Mouse (Mus musculus): Measurements from ENCODE around the gene Pacrg. TPM values are rescaled to one million over a fixed set of nuclear protein-coding genes. Genes with fewer than 3 reads are reported as not detected.

Gene Pacrg
- polyA plus RNA-seq, 1 experiment from 2014 or later, result 22.5 TPM

DNA sequence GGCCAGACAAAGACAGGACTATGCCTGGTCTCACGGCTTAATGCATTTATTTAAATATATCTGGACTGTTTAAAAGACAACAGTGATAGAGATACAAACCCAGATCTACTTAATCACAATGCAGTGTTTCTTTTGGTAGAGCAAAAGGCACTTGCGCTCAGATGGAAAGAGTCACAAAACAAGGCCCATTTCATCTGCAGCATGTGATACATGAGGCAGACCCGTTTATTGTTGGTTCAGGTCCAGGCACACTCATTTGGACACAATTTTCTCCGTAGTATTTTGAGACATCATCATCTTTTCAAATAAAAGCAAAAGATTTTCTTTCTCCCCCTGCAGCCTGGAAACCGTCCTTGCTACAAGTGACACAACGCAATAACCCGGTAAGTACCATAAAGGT lies 384.1 kb downstream of the Pacrg start:
- WGBS, result 84% methylated on average over 7 of the region's 7 CpGs
- Histone ChIP-seq H3K27ac (ENCODE audit: low read length) (no peak overlapping the region), H3K9ac (ENCODE audit: low read depth, low read length) (no peak overlapping the region)

DNA sequence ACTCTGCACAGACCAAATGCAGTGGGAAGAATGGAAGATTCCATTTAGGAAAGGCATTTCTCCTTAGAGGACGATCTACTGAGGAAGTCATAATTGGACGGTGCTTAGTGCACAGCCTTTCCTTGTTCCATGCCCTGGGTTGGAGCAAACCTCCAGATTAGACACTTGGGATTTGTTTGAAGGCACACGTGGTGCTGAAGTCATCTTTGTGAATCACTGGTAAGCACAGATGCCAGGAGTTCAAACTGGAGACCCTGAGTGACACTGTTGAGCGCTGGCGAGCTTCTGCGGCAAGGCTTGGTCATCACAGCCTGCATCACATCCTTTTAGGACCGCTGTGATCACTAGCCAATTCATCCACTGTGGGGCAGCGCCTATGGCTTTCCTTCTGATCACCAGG lies 385.7 kb downstream of the Pacrg start:
- ATAC-seq, result no peak

More for the DNA sequence above, 384.1 kb downstream of the Pacrg start:
- Histone ChIP-seq H3K4me2 (ENCODE audit: low read length) (no peak overlapping the region), H3K4me1 (ENCODE audit: control insufficient read depth, insufficient read depth, low read length) (no peaks in the 10 kb centered on the region; the same call in 1 of the 2 replicates), H3K27me3 (ENCODE audit: control insufficient read depth, insufficient read depth, low read depth, low read length) (no peaks in the 10 kb centered on the region), H3K9me3 (replicated peaks; ENCODE audit: control insufficient read depth, low read length, poor library complexity, severe bottlenecking) (no peaks in the 10 kb centered on the region), H3K4me3 (ENCODE audit: low read depth, low read length) (no peak overlapping the region), H3K36me3 (ENCODE audit: control insufficient read depth, insufficient read depth, low read length) (no peaks in the 10 kb centered on the region)
- ATAC-seq, result no peak

DNA sequence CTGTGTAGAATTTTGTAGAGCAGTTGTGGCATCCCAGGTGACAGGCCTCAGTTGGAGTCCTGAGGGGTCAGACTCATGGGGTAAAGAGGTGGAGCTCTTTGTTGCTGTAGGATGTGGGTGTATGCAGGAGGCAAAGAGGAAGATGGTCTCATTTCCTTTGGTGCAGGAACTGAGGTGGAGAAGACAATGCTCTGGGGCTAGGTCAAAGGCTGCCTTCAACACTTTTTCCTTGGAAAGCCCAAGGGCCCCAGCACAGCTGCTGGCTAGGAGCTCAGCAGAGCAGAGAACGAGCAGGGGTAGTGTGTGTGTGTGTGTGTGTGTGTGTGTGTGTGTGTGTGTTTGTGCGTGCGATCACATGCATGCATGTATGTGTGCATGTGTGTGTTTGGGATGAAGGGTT lies 387.3 kb downstream of the Pacrg start:
- Histone ChIP-seq H3K36me3 (ENCODE audit: control insufficient read depth, insufficient read depth, low read length) (no peaks in the 10 kb centered on the region), H3K4me2 (ENCODE audit: low read length) (no peak overlapping the region), H3K4me1 (ENCODE audit: control insufficient read depth, insufficient read depth, low read length) (no peaks in the 10 kb centered on the region; the same call in 1 of the 2 replicates), H3K9ac (ENCODE audit: low read depth, low read length) (no peak overlapping the region), H3K27ac (ENCODE audit: low read length) (no peak overlapping the region), H3K9me3 (replicated peaks; ENCODE audit: control insufficient read depth, low read length, poor library complexity, severe bottlenecking) (no peaks in the 10 kb centered on the region), H3K4me3 (ENCODE audit: low read depth, low read length) (no peak overlapping the region), H3K27me3 (ENCODE audit: control insufficient read depth, insufficient read depth, low read depth, low read length) (no peaks in the 10 kb centered on the region)
- no peak for ATAC-seq
- WGBS, result 74% methylated on average over 3 of the region's 3 CpGs

More for the DNA sequence above, 385.7 kb downstream of the Pacrg start:
- 90% methylated on average over 8 of the region's 8 CpGs for WGBS
- no peaks in the 10 kb centered on the region for H3K27me3 ChIP-seq (ENCODE audit: control insufficient read depth, insufficient read depth, low read depth, low read length)
- H3K4me3 ChIP-seq (ENCODE audit: low read depth, low read length), result no peak overlapping the region
- H3K36me3 ChIP-seq (ENCODE audit: control insufficient read depth, insufficient read depth, low read length), result no peaks in the 10 kb centered on the region
- no peaks in the 10 kb centered on the region; the same call in 1 of the 2 replicates for H3K4me1 ChIP-seq (ENCODE audit: control insufficient read depth, insufficient read depth, low read length)
- H3K27ac ChIP-seq (ENCODE audit: low read length), result no peak overlapping the region
- H3K9ac ChIP-seq (ENCODE audit: low read depth, low read length), result no peak overlapping the region
- H3K4me2 ChIP-seq (ENCODE audit: low read length), result no peak overlapping the region
- no peaks in the 10 kb centered on the region for H3K9me3 ChIP-seq (replicated peaks; ENCODE audit: control insufficient read depth, low read length, poor library complexity, severe bottlenecking)

DNA sequence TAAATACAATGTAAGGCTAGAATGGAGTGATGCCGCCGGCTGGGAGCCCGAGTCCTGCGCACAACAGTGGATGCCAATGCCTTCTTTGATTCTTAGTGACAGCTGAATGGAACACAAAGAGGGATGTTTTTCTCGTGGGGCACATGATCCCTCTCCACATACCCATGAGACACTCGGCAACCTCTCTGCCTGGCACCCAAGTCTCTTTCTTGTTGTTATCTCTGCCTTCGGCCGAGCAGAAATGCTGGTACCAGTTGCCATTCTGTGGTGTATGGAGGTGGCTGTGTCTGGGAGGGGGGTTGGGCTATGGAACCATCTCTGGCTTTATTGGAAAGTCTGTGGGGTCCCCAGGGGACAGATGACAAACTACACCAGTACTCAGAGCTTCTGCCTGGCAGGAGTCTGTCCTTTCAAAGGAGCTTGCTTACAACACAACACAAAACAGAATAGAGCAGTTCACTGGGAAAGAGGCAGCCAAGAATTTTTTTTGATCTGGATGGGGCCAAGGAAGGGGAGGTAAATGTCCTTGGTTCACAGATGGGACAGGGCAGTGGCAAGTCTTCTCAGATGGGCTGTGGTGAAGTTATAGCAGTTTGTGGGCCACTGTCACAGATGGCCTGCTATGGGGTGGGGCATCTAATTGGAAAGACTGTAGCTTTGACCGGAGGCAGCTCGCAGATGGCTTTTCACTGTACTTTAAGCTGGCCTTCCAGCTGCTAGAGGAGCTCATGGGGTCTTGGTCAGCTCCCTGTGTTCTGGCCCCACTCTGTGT lies 388.6 kb downstream of the Pacrg start:
- Histone ChIP-seq H3K4me3 (ENCODE audit: low read depth, low read length) (no peak overlapping the region), H3K36me3 (ENCODE audit: control insufficient read depth, insufficient read depth, low read length) (no peaks in the 10 kb centered on the region), H3K27me3 (ENCODE audit: control insufficient read depth, insufficient read depth, low read depth, low read length) (no peaks in the 10 kb centered on the region), H3K9me3 (replicated peaks; ENCODE audit: control insufficient read depth, low read length, poor library complexity, severe bottlenecking) (no peaks in the 10 kb centered on the region), H3K4me2 (ENCODE audit: low read length) (no peak overlapping the region), H3K27ac (ENCODE audit: low read length) (peak overlapping the region; percentile 23), H3K4me1 (ENCODE audit: control insufficient read depth, insufficient read depth, low read length) (no peaks in the 10 kb centered on the region; the same call in 1 of the 2 replicates), H3K9ac (ENCODE audit: low read depth, low read length) (no peak overlapping the region)
- 29% methylated on average over 10 of the region's 10 CpGs for WGBS
- peak; percentile 30; the same call in 1 of the 2 replicates for ATAC-seq

DNA sequence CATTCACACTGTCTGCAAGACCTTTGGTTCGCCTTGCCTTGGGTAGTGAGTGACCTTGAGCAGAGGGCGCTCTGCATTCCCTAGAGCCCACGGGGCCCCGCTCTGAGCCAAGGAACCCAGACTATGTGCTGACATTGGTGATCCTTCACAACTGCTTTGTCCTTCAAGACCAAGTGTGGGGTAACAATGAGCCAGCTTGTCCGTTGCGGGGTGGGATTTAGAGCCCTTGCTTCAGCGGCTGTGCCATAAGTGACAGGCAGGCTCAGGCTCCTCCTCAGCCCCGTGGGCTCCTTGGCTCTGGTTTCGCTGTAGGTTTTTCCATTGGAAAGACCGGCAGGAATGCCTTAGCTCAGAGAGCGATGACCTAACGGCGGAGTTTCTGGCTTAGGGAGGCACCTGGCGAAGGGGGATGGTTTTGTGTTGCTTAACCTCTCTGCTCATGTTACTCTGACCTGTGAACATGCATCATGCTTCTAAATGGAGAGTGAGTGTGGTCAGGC lies 390.3 kb downstream of the Pacrg start:
- no peaks in the 10 kb centered on the region for H3K36me3 ChIP-seq (ENCODE audit: control insufficient read depth, insufficient read depth, low read length)
- no peaks in the 10 kb centered on the region; the same call in 1 of the 2 replicates for H3K4me1 ChIP-seq (ENCODE audit: control insufficient read depth, insufficient read depth, low read length)
- no peaks in the 10 kb centered on the region for H3K9me3 ChIP-seq (replicated peaks; ENCODE audit: control insufficient read depth, low read length, poor library complexity, severe bottlenecking)
- no peak for ATAC-seq
- WGBS, result 74% methylated on average over 14 of the region's 14 CpGs
- H3K27me3 ChIP-seq (ENCODE audit: control insufficient read depth, insufficient read depth, low read depth, low read length), result no peaks in the 10 kb centered on the region
- H3K4me3 ChIP-seq (ENCODE audit: low read depth, low read length), result no peak overlapping the region
- H3K27ac ChIP-seq (ENCODE audit: low read length), result 0 out of 2 replicates have a peak overlapping the region, but pooled peaks have one; percentile 4
- no peak overlapping the region for H3K9ac ChIP-seq (ENCODE audit: low read depth, low read length)
- no peak overlapping the region for H3K4me2 ChIP-seq (ENCODE audit: low read length)

DNA sequence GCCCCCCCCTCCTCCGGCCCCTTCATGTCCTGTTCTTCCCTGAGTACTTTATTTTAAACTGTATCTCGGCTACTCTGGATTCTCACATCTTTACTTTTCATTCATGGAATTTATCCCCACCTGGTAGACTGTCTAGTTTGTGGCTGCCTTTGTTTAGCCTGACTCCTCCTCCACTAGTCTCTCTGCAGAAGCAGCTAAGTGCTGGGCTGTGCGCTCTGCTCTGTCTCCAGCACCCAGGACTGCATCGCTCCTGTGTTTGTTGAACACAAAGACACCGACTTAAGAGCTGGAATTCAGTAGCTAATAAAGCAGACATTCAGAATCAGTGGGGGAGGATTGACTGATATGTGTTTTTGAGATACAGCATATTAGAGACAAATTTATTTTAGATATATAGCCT lies 391.7 kb downstream of the Pacrg start:
- no peak for ATAC-seq
- no peaks in the 10 kb centered on the region; the same call in 1 of the 2 replicates for H3K4me1 ChIP-seq (ENCODE audit: control insufficient read depth, insufficient read depth, low read length)
- no peaks in the 10 kb centered on the region for H3K36me3 ChIP-seq (ENCODE audit: control insufficient read depth, insufficient read depth, low read length)
- no peak overlapping the region for H3K9ac ChIP-seq (ENCODE audit: low read depth, low read length)
- H3K27me3 ChIP-seq (ENCODE audit: control insufficient read depth, insufficient read depth, low read depth, low read length), result no peaks in the 10 kb centered on the region
- H3K4me3 ChIP-seq (ENCODE audit: low read depth, low read length), result no peak overlapping the region
- no peak overlapping the region for H3K27ac ChIP-seq (ENCODE audit: low read length)
- WGBS, result 44% methylated on average over 5 of the region's 5 CpGs
- H3K4me2 ChIP-seq (ENCODE audit: low read length), result no peak overlapping the region
- H3K9me3 ChIP-seq (replicated peaks; ENCODE audit: control insufficient read depth, low read length, poor library complexity, severe bottlenecking), result no peaks in the 10 kb centered on the region

DNA sequence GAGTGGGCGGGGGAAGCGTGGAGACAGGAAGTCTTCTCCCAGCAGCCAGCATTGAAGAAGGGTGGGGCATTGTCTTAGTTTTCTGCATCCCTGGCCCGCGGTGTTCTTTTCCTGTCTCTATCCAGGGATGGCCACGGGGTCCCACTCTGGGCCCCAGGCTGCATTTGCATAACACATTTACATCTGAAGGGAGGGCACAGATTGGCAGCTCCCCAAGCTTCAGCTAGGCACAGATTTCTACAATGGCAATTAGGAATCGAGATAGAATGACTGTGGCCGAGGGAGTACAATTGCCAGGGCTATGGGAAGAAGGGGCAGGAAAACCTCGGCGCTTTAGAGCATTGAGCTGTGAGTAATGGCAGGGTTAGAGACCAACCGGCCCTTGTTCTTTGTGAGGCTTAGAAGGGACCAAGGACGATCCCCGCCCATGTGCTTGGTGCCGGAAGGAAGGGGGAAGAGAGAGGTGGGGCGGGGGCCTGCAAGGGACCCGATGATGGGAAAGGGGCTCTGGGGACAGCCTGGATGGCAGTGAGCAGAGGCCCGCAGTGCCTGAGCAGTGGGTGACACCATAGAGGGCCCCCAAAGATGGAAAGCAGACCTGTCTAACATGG lies 398.5 kb downstream of the Pacrg start:
- Histone ChIP-seq H3K27ac (ENCODE audit: low read length) (peak overlapping the region; percentile 74), H3K9me3 (replicated peaks; ENCODE audit: control insufficient read depth, low read length, poor library complexity, severe bottlenecking) (no peaks in the 10 kb centered on the region), H3K9ac (ENCODE audit: low read depth, low read length) (no peak overlapping the region), H3K4me2 (ENCODE audit: low read length) (no peak overlapping the region), H3K36me3 (ENCODE audit: control insufficient read depth, insufficient read depth, low read length) (no peaks in the 10 kb centered on the region), H3K27me3 (ENCODE audit: control insufficient read depth, insufficient read depth, low read depth, low read length) (no peaks in the 10 kb centered on the region), H3K4me1 (ENCODE audit: control insufficient read depth, insufficient read depth, low read length) (peaks cover 8% of the 10 kb centered on the region; the same call in 1 of the 2 replicates), H3K4me3 (ENCODE audit: low read depth, low read length) (no peak overlapping the region)
- 17% methylated on average over 16 of the region's 16 CpGs for WGBS
- peak; percentile 85 for ATAC-seq

DNA sequence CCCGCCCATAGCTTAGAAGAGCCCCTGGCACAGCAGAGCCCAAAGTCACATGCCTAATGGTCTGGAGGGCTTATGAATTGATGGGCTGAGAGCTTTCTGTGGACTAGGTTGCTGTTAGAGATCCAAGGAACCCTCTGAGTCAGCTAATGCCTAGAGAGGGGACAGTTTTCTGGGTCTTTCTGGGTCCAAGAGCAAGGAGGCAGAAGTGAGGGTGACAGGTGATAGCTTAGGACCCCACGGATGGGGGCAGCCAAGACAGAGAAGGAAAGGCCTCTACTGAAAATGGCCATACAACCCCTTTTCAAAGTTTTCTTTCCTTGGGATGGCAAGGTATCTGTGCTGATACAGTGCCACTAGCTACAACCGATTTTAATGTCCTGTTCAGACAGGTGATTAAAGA lies 399.1 kb downstream of the Pacrg start:
- Histone ChIP-seq H3K4me3 (ENCODE audit: low read depth, low read length) (no peak overlapping the region), H3K4me2 (ENCODE audit: low read length) (no peak overlapping the region), H3K4me1 (ENCODE audit: control insufficient read depth, insufficient read depth, low read length) (peaks cover 8% of the 10 kb centered on the region; the same call in 1 of the 2 replicates), H3K36me3 (ENCODE audit: control insufficient read depth, insufficient read depth, low read length) (no peaks in the 10 kb centered on the region), H3K9ac (ENCODE audit: low read depth, low read length) (no peak overlapping the region), H3K27me3 (ENCODE audit: control insufficient read depth, insufficient read depth, low read depth, low read length) (no peaks in the 10 kb centered on the region), H3K9me3 (replicated peaks; ENCODE audit: control insufficient read depth, low read length, poor library complexity, severe bottlenecking) (no peaks in the 10 kb centered on the region), H3K27ac (ENCODE audit: low read length) (peak overlapping the region; percentile 52; the same call in 1 of the 2 replicates)
- WGBS, result 66% methylated on average over 3 of the region's 3 CpGs
- ATAC-seq, result no peak

DNA sequence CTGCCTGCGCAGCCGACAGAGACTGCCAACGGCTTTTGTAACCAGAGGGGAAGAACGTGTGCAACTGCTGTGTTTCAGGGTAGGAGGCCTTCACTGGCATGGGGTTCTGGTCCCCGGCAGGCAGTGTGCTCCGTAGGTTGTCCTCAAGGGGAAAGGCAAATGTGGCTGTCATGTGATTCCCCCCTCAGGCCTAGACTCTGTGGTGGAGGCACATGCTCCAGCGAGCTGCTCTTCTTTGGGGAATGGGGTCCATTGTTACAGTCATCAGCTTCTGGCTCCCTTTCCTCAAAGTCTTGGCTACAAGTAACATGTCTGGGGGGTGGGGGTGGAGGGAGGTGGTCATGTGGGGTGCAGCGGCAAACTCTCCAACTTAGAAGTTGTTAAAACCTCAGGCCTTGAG lies 400.3 kb downstream of the Pacrg start:
- no peaks in the 10 kb centered on the region for H3K36me3 ChIP-seq (ENCODE audit: control insufficient read depth, insufficient read depth, low read length)
- no peaks in the 10 kb centered on the region for H3K9me3 ChIP-seq (replicated peaks; ENCODE audit: control insufficient read depth, low read length, poor library complexity, severe bottlenecking)
- WGBS, result 52% methylated on average over 8 of the region's 8 CpGs
- H3K27ac ChIP-seq (ENCODE audit: low read length), result no peak overlapping the region
- no peak overlapping the region for H3K9ac ChIP-seq (ENCODE audit: low read depth, low read length)
- no peak for ATAC-seq
- H3K4me2 ChIP-seq (ENCODE audit: low read length), result no peak overlapping the region
- no peaks in the 10 kb centered on the region for H3K27me3 ChIP-seq (ENCODE audit: control insufficient read depth, insufficient read depth, low read depth, low read length)
- H3K4me1 ChIP-seq (ENCODE audit: control insufficient read depth, insufficient read depth, low read length), result peaks cover 8% of the 10 kb centered on the region; the same call in 1 of the 2 replicates
- H3K4me3 ChIP-seq (ENCODE audit: low read depth, low read length), result no peak overlapping the region

Data from midbrain, embryonic 16.5 days (tissue).